Mouse (Mus musculus): ENCODE measurements around the gene Ninl.

- no peak for TF ChIP-seq MYOG (IDR thresholded peaks at IDR 0.05; ENCODE audit: control insufficient read depth, extremely low read depth, insufficient read length)
- TF ChIP-seq CTCF (IDR thresholded peaks at IDR 0.05; ENCODE audit: control insufficient read depth, insufficient read depth, insufficient read length) = no peak
Measured at GRCm38 (mm10) chr2:151038811-151039222, 365 bp downstream of the Ninl start.
